Mouse (Mus musculus): ENCODE results near the gene Adgrg3. TPM values are rescaled to one million over a fixed set of nuclear protein-coding genes. Genes with fewer than 3 reads are reported as not detected.
"Not testable (repeated sequence)": the region's sequence is repeated elsewhere in the genome, so short reads cannot be mapped to it uniquely, and the experiment has no call there.

Gene Adgrg3
- polyA plus RNA-seq, 1 experiment, result 19.4 TPM

DNA sequence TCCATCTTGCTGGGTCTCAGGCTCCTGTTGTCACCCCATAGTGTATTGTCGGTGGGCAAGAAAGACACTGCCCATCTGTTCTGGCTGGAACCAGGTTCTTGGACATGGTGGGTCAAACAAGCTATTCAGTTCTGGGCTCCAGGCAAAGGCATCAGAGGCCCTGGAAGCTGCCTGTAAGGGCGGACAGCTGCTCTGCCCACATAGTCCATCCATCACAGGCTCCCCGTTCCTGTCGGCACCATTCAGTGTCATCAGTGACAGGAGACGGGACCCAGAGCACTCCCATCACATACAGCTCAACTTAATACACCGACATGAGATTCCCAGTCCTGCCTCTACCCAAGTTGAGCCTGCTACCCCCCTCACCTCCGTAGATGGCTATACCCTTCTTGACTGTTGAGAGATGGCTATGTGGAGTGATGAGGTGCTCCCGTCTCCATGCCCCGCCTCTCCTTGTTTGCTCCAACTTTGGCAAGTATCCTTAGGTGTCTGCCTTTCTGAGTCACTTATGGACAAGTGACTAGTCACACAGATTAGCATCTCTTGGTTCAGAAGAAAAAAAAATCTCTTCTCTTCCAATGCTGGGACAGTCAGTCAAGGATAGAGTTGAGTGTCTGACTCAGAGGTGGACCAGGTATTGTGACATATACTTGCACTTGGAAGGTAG lies 610 bp downstream of the Adgrg3 start:
- Histone ChIP-seq H3ac (ENCODE audit: control insufficient read depth, insufficient read length, low read depth) (no peak overlapping the region), H3K27me3 (ENCODE audit: control insufficient read depth, insufficient read depth, insufficient read length) (no peaks in the 10 kb centered on the region), H3K79me2 (ENCODE audit: control insufficient read depth, insufficient read depth) (peaks cover 23% of the 10 kb centered on the region), H3K36me3 (ENCODE audit: control insufficient read depth, insufficient read depth) (no peaks in the 10 kb centered on the region), H3K4me3 (ENCODE audit: insufficient read depth, poor library complexity, severe bottlenecking) (no peak overlapping the region), H3K79me3 (ENCODE audit: low read depth) (peaks cover 4% of the 10 kb centered on the region)
- peak; percentile 92 for TF ChIP-seq MYOD1 (IDR thresholded peaks at IDR 0.05; ENCODE audit: control insufficient read depth, insufficient read length, low read depth)
- no peak for TF ChIP-seq MAX (IDR thresholded peaks at IDR 0.05)
- no peak for TF ChIP-seq FOSL1 (IDR thresholded peaks at IDR 0.05; ENCODE audit: insufficient read depth, low read length, poor library complexity, severe bottlenecking)
- TF ChIP-seq CEBPB (IDR thresholded peaks at IDR 0.05; ENCODE audit: low read depth), result peak; percentile 69

DNA sequence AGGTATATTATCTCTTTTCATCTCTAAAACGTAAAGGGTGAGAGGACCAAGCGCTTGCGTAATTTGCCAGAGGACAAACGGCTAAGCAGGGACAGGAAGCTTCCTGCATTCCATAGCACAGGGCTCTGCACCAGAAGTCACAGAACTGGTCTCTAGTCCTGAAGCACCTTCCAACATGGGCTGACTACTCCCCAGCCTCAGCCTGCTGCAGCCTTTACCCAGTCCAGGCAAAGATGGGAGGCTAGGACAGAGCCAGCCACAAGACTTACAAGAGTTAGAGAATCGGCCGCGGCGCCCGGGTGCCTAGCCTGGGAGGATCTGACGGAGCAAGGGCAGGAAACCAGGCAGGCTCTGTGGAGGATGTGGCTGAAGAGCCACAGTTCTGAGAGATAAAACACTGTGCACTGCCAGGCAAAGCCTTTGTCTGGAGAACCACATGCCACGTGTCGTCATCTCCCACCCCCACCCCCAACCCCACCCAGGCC lies 2.8 kb downstream of the Adgrg3 start:
- peak overlapping the region; percentile 97 for H3ac ChIP-seq (ENCODE audit: control insufficient read depth, insufficient read length, low read depth)
- H3K27me3 ChIP-seq (ENCODE audit: control insufficient read depth, insufficient read depth, insufficient read length), result no peaks in the 10 kb centered on the region
- peaks cover under 1% of the 10 kb centered on the region for H3K36me3 ChIP-seq (ENCODE audit: control insufficient read depth, insufficient read depth)
- TF ChIP-seq MYOG (IDR thresholded peaks at IDR 0.05; ENCODE audit: control insufficient read depth, extremely low read depth, insufficient read length) (no peak), CEBPB (IDR thresholded peaks at IDR 0.05; ENCODE audit: low read depth) (peak; percentile 87), FOSL1 (IDR thresholded peaks at IDR 0.05; ENCODE audit: insufficient read depth, low read length, poor library complexity, severe bottlenecking) (no peak), CTCF (IDR thresholded peaks at IDR 0.05; ENCODE audit: control insufficient read depth, insufficient read depth, insufficient read length) (no peak), USF1 (IDR thresholded peaks at IDR 0.05; ENCODE audit: low read depth) (no peak), MYOD1 (IDR thresholded peaks at IDR 0.05; ENCODE audit: control insufficient read depth, insufficient read length, low read depth) (no peak), MAX (IDR thresholded peaks at IDR 0.05) (peak; percentile 44)
- H3K79me3 ChIP-seq (ENCODE audit: low read depth), result peaks cover 4% of the 10 kb centered on the region
- peak overlapping the region; percentile 30 for H3K4me3 ChIP-seq (ENCODE audit: insufficient read depth, poor library complexity, severe bottlenecking)
- H3K79me2 ChIP-seq (ENCODE audit: control insufficient read depth, insufficient read depth), result peaks cover 40% of the 10 kb centered on the region

DNA sequence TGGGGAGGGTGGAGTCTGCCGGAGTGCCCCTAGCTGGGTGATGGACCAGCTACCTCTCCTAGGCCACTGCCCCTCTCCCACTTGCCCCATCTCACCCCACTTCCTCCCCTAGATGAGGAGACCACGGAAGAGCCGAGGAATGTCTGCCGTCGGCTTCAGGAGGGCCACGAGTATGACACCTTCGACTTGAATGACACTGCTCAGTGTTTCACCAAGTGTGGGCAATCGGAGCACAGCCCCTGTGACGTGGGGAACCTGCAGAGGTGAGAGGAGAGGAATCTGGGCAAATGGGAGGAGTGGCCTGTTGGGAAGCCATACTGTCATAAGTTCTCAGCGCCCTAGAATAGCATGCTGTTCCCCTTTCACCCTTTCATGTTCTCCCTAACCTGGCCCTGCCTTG lies 3.3 kb downstream of the Adgrg3 start:
- peak overlapping the region; percentile 25 for H3ac ChIP-seq (ENCODE audit: control insufficient read depth, insufficient read length, low read depth)
- H3K79me3 ChIP-seq (ENCODE audit: low read depth), result peaks cover 4% of the 10 kb centered on the region
- peaks cover 40% of the 10 kb centered on the region for H3K79me2 ChIP-seq (ENCODE audit: control insufficient read depth, insufficient read depth)
- H3K27me3 ChIP-seq (ENCODE audit: control insufficient read depth, insufficient read depth, insufficient read length), result no peaks in the 10 kb centered on the region
- H3K36me3 ChIP-seq (ENCODE audit: control insufficient read depth, insufficient read depth), result peaks cover 6% of the 10 kb centered on the region
- peak overlapping the region; percentile 30 for H3K4me3 ChIP-seq (ENCODE audit: insufficient read depth, poor library complexity, severe bottlenecking)
- no peak for TF ChIP-seq MYOG (IDR thresholded peaks at IDR 0.05; ENCODE audit: control insufficient read depth, extremely low read depth, insufficient read length)
- no peak for TF ChIP-seq USF1 (IDR thresholded peaks at IDR 0.05; ENCODE audit: low read depth)
- TF ChIP-seq MYOD1 (IDR thresholded peaks at IDR 0.05; ENCODE audit: control insufficient read depth, insufficient read length, low read depth), result no peak

DNA sequence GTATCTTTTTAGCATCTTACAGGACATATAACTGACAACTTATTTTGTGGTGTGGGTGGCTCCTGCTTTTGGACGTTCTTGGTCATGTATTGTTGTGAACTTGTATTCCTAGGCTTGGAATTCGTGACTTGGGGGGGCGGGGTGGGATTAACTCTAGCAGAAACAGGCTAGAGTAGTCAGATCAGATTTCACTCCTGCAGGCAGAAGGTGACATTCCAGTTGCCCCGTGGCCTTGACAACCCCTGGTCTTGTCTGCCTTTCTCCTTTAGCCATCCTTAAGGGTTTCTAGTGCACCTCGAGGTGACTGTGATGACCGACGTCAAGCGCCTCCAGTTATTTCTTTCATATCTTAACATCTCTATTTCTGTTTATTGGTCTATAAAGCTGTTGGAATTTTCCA lies 5.7 kb downstream of the Adgrg3 start:
- H3K27me3 ChIP-seq (ENCODE audit: control insufficient read depth, insufficient read depth, insufficient read length), result no peaks in the 10 kb centered on the region
- no peak overlapping the region for H3K4me3 ChIP-seq (ENCODE audit: insufficient read depth, poor library complexity, severe bottlenecking)
- no peak overlapping the region for H3ac ChIP-seq (ENCODE audit: control insufficient read depth, insufficient read length, low read depth)
- peaks cover 12% of the 10 kb centered on the region for H3K36me3 ChIP-seq (ENCODE audit: control insufficient read depth, insufficient read depth)
- H3K79me3 ChIP-seq (ENCODE audit: low read depth), result peaks cover 4% of the 10 kb centered on the region
- no peak for TF ChIP-seq MAX (IDR thresholded peaks at IDR 0.05)
- peaks cover 40% of the 10 kb centered on the region for H3K79me2 ChIP-seq (ENCODE audit: control insufficient read depth, insufficient read depth)

DNA sequence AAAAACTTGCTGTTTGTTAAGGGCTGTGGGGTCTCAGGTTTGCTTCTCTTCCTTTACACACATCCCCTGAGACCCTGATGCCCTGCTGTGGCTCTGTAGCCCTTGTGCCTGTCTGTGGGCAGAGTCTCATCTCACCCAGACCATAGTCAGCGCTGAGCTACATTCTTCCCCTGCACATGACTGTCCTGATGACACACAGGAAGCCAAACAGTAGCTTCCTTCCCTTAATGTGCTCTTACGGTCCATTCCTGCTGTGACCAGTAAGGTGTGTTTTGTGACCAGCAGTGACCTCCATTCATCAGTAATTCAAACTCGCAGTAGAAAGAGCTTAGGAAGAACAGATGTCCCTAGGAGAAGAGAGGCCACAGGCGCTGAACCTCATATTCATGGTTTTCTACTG lies 6.9 kb downstream of the Adgrg3 start:
- no peaks in the 10 kb centered on the region for H3K27me3 ChIP-seq (ENCODE audit: control insufficient read depth, insufficient read depth, insufficient read length)
- H3K79me3 ChIP-seq (ENCODE audit: low read depth), result peaks cover 4% of the 10 kb centered on the region
- no peak overlapping the region for H3ac ChIP-seq (ENCODE audit: control insufficient read depth, insufficient read length, low read depth)
- TF ChIP-seq MAX (IDR thresholded peaks at IDR 0.05) (no peak), CTCF (IDR thresholded peaks at IDR 0.05; ENCODE audit: control insufficient read depth, insufficient read depth, insufficient read length) (no peak), MYOD1 (IDR thresholded peaks at IDR 0.05; ENCODE audit: control insufficient read depth, insufficient read length, low read depth) (no peak), MYOG (IDR thresholded peaks at IDR 0.05; ENCODE audit: control insufficient read depth, extremely low read depth, insufficient read length) (no peak), USF1 (IDR thresholded peaks at IDR 0.05; ENCODE audit: low read depth) (no peak), CEBPB (IDR thresholded peaks at IDR 0.05; ENCODE audit: low read depth) (no peak)
- H3K4me3 ChIP-seq (ENCODE audit: insufficient read depth, poor library complexity, severe bottlenecking), result no peak overlapping the region
- H3K79me2 ChIP-seq (ENCODE audit: control insufficient read depth, insufficient read depth), result peaks cover 32% of the 10 kb centered on the region
- peaks cover 12% of the 10 kb centered on the region for H3K36me3 ChIP-seq (ENCODE audit: control insufficient read depth, insufficient read depth)

DNA sequence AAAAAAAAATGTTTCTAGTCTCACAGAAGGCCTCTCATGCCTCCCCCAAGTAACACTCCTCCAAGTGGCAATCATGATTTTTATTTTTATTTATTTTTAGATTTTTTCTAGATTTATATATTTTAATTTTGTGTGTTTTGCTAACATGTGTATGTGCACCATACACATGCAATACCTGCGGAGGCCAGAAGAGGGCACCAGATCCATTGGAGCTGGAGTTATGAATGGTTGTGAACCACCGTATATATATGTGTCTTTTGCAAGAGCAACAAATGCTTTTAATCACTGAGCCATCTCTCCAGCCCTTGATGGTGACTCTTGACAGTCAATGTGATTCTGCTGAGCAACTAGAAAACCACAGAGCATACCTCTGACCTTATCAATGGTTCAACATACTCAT lies 7.9 kb downstream of the Adgrg3 start:
- H3K36me3 ChIP-seq (ENCODE audit: control insufficient read depth, insufficient read depth), result peaks cover 12% of the 10 kb centered on the region
- no peak for TF ChIP-seq CEBPB (IDR thresholded peaks at IDR 0.05; ENCODE audit: low read depth)
- no peak for TF ChIP-seq MAX (IDR thresholded peaks at IDR 0.05)
- TF ChIP-seq CTCF (IDR thresholded peaks at IDR 0.05; ENCODE audit: control insufficient read depth, insufficient read depth, insufficient read length), result no peak
- TF ChIP-seq FOSL1 (IDR thresholded peaks at IDR 0.05; ENCODE audit: insufficient read depth, low read length, poor library complexity, severe bottlenecking), result no peak
- TF ChIP-seq USF1 (IDR thresholded peaks at IDR 0.05; ENCODE audit: low read depth), result no peak
- TF ChIP-seq MYOD1 (IDR thresholded peaks at IDR 0.05; ENCODE audit: control insufficient read depth, insufficient read length, low read depth), result no peak
- no peak for TF ChIP-seq MYOG (IDR thresholded peaks at IDR 0.05; ENCODE audit: control insufficient read depth, extremely low read depth, insufficient read length)
- H3K79me2 ChIP-seq (ENCODE audit: control insufficient read depth, insufficient read depth), result peaks cover 29% of the 10 kb centered on the region
- H3ac ChIP-seq (ENCODE audit: control insufficient read depth, insufficient read length, low read depth), result no peak overlapping the region
- H3K4me3 ChIP-seq (ENCODE audit: insufficient read depth, poor library complexity, severe bottlenecking), result no peak overlapping the region
- H3K27me3 ChIP-seq (ENCODE audit: control insufficient read depth, insufficient read depth, insufficient read length), result no peaks in the 10 kb centered on the region
- peaks cover 4% of the 10 kb centered on the region for H3K79me3 ChIP-seq (ENCODE audit: low read depth)

DNA sequence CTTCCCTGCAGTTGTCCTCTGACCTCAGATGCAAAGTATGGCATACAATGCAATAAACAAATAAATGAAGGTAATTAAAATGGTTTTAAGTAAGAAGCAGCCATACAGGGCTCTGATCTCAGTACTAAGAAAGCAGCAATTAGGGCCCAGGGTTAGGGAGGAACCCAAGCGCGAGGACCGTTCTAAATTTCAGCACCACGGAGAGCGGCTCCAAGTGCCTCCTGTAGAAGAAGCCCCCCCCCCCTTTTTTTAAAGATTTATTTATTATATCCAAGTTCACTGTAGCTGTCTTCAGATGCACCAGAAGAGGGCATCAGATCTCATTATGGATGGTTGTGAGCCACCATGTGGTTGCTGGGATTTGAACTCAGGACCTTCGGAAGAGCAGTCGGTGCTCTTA lies 10.9 kb downstream of the Adgrg3 start:
- Histone ChIP-seq H3K36me3 (ENCODE audit: control insufficient read depth, insufficient read depth) (peaks cover 12% of the 10 kb centered on the region), H3K79me2 (ENCODE audit: control insufficient read depth, insufficient read depth) (peaks cover 14% of the 10 kb centered on the region)
- not testable (repeated sequence) for H3K79me3 ChIP-seq (ENCODE audit: low read depth); H3K27me3 ChIP-seq (ENCODE audit: control insufficient read depth, insufficient read depth, insufficient read length); H3ac ChIP-seq (ENCODE audit: control insufficient read depth, insufficient read length, low read depth); H3K4me3 ChIP-seq (ENCODE audit: insufficient read depth, poor library complexity, severe bottlenecking)
